Mouse (Mus musculus) midbrain, embryonic 16.5 days (tissue): Measurements from ENCODE around the gene Mre11a. TPM values are rescaled to one million over a fixed set of nuclear protein-coding genes. Genes with fewer than 3 reads are reported as not detected.

Source experiments
- ATAC-seq: fragments of 200-750 bp; cut with Nextera tagmentation; 2 replicates; pipeline ENCODE4 v1.8.0; 2017; ENCODE audit warnings: moderate TSS enrichment
- H3K27ac ChIP-seq: fragments of 300-500 bp; sonication (generic); 2 replicates; pipeline ENCODE4 v1.5.1; 2014; ENCODE audit warnings: mild to moderate bottlenecking, low read length, mixed read lengths
- H3K27me3 ChIP-seq: fragments of 300-500 bp; sonication (generic); 2 replicates; pipeline ENCODE4 v1.6.1; 2014; ENCODE audit warnings: low read depth, low read length, mixed read lengths; ENCODE audit not compliant: control insufficient read depth, insufficient read depth
- H3K36me3 ChIP-seq: fragments of 300-500 bp; sonication (generic); 2 replicates; pipeline ENCODE4 v1.6.1; 2014; ENCODE audit warnings: mild to moderate bottlenecking, low read length, moderate library complexity, mixed read lengths; ENCODE audit not compliant: control insufficient read depth, insufficient read depth
- H3K4me1 ChIP-seq: fragments of 300-500 bp; sonication (generic); 2 replicates; pipeline ENCODE4 v1.6.1; 2014; ENCODE audit warnings: mild to moderate bottlenecking, low read length, mixed read lengths; ENCODE audit not compliant: control insufficient read depth, insufficient read depth
- H3K4me2 ChIP-seq: fragments of 300-500 bp; sonication (generic); 2 replicates; pipeline ENCODE4 v1.6.1; 2014; ENCODE audit warnings: mild to moderate bottlenecking, low read length, mixed read lengths
- H3K4me3 ChIP-seq: fragments of 300-500 bp; sonication (generic); 2 replicates; pipeline ENCODE4 v1.5.1; 2014; ENCODE audit warnings: low read depth, mild to moderate bottlenecking, low read length, moderate library complexity, mixed read lengths
- H3K9ac ChIP-seq: fragments of 300-500 bp; sonication (generic); 2 replicates; pipeline ENCODE4 v1.6.1; 2014; ENCODE audit warnings: low read depth, low read length, mixed read lengths
- H3K9me3 ChIP-seq: fragments of 300-500 bp; sonication (generic); replicated peaks from 2 replicates; pipeline ENCODE4 v1.6.1; 2014; ENCODE audit warnings: mild to moderate bottlenecking, low read length, mixed read lengths; ENCODE audit not compliant: control insufficient read depth, poor library complexity, severe bottlenecking
- WGBS: fragments of 180-500 bp; shearing (Covaris S2); extraction: QIAGEN DNeasy Blood & Tissue Kit; methylation state at CpG from one replicate; pipeline ENCODE4 v1.1.7; 2014; 5-methylcytosine and 5-hydroxymethylcytosine counted together
- polyA plus RNA-seq: library from polyadenylated mRNA; unstranded; fragments of >200 nt; fragmentation: Nextera tagmentation; extraction: Ambion mirVana; gene quantifications from 2 replicates; pipeline ENCODE4 v1.2.1, GENCODE M21; 2015

Mre11a gene
- polyA plus RNA-seq, 1 experiment from 2014 or later, result 10.5 TPM

DNA sequence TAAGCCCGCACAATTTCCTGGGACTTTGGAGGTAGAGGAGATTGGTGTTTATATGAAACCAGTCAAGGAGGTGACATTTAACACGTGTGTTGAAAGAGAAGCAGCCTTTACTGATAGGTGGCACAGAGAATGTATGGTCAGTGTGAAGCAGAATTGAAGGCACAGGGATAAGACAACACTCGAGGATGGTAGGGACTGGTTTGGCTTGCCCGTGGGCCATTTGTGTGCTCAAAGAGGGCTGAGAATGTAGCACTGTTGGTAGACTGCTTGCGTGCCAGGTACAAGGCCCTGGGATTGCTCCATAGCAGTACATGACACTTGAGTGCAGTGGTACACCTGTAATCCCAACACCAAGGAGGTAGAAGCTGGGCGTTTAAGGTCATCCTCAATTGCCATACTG is 2.9 kb downstream of the Mre11a start:
- H3K4me2 ChIP-seq, result no peak overlapping the region
- ATAC-seq, result no peak
- 88% methylated on average over 6 of the region's 6 CpGs for WGBS

DNA sequence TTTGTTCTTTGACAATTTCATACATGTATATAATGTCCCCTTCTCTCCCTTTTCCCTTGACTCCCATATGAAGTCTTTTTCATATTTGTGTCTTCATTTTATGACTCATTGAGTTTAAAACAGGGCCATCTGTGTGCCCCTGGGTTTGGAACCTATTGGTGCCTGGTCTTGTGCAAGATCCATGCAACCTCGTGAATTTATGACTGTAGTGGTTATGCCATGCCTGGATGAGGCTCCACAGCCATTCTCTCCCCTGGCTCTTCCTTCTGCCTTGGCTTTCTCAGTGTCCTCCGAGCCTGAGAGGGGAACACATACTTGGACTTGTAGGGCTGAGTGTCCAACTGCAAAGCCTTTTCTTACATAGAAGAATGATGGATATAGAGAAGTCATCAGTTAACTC is 21.3 kb downstream of the Mre11a start:
- Histone ChIP-seq H3K27me3 (no peaks in the 10 kb centered on the region), H3K4me3 (no peak overlapping the region), H3K36me3 (peaks cover 16% of the 10 kb centered on the region; the same call in 1 of the 2 replicates), H3K9me3 (no peaks in the 10 kb centered on the region), H3K4me2 (no peak overlapping the region), H3K27ac (no peak overlapping the region), H3K9ac (no peak overlapping the region), H3K4me1 (no peaks in the 10 kb centered on the region)
- ATAC-seq, result no peak
- whole genome bisulfite sequencing, result 85% methylated on average over 2 of the region's 2 CpGs

More for the DNA sequence above, 2.9 kb downstream of the Mre11a start:
- H3K27me3 ChIP-seq, result no peaks in the 10 kb centered on the region
- H3K36me3 ChIP-seq, result peaks cover 10% of the 10 kb centered on the region; the same call in 1 of the 2 replicates
- H3K4me3 ChIP-seq, result no peak overlapping the region
- no peak overlapping the region for H3K27ac ChIP-seq
- H3K9ac ChIP-seq, result no peak overlapping the region
- no peaks in the 10 kb centered on the region for H3K9me3 ChIP-seq
- peaks cover 8% of the 10 kb centered on the region for H3K4me1 ChIP-seq

DNA sequence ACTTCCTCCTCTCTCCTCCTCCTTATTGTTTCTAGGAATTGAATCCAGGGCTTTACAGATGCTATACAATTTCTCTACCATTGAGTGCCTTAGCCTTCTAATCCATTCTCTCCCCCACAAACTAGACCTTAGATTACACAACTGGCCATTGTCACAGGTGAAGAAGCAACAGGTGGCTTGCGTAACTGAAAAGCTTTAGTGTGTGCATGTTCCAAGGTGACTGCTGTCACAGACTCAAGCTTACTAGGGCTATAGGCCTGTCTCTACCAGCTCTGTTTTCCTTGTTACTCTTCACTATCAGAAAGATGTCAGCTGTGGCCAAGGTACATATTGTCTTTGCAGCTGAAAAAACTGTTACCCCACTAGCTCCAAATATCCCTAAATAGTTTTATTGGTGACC is 22.3 kb downstream of the Mre11a start:
- H3K27ac ChIP-seq, result no peak overlapping the region
- no peaks in the 10 kb centered on the region for H3K9me3 ChIP-seq
- H3K9ac ChIP-seq, result no peak overlapping the region
- ATAC-seq, result no peak
- H3K4me2 ChIP-seq, result no peak overlapping the region
- H3K36me3 ChIP-seq, result peaks cover 16% of the 10 kb centered on the region; the same call in 1 of the 2 replicates
- H3K4me3 ChIP-seq, result no peak overlapping the region
- H3K27me3 ChIP-seq, result no peaks in the 10 kb centered on the region
- WGBS, result 100% methylated on average over 1 of the region's 1 CpGs
- H3K4me1 ChIP-seq, result no peaks in the 10 kb centered on the region

GRCm38 (mm10) chr9:14810111-14810510 is 25.7 kb downstream of the Mre11a start:
- Histone ChIP-seq H3K4me3 (no peak overlapping the region), H3K4me2 (no peak overlapping the region), H3K9ac (no peak overlapping the region), H3K36me3 (peaks cover 17% of the 10 kb centered on the region), H3K9me3 (no peaks in the 10 kb centered on the region), H3K4me1 (no peaks in the 10 kb centered on the region), H3K27me3 (no peaks in the 10 kb centered on the region), H3K27ac (no peak overlapping the region)
- 94% methylated on average over 5 of the region's 5 CpGs for WGBS
- no peak for ATAC-seq

DNA sequence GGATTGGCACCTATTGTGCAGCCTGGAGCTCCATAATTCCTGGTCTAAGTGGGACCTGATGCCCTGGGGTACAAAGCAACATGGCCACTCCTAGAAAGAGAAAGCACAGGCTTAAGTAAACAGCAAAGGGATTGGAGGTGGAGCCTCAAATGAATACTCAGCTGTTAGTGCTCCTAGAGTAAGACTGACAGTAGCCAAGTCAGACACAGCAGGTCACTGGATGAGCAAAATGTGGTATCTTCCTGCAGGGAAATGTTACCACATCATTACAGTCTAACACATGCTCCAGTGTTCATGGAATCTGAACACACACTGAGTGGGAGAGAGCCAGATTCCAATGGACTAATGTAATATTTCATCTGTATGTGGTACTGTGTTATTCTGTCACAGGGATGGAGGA is 36.9 kb downstream of the Mre11a start:
- Histone ChIP-seq H3K9me3 (no peaks in the 10 kb centered on the region), H3K4me3 (no peak overlapping the region), H3K27ac (no peak overlapping the region), H3K4me1 (no peaks in the 10 kb centered on the region), H3K27me3 (no peaks in the 10 kb centered on the region), H3K4me2 (no peak overlapping the region), H3K36me3 (peaks cover 18% of the 10 kb centered on the region), H3K9ac (no peak overlapping the region)
- no peak for ATAC-seq

- no peak overlapping the region for H3K9ac ChIP-seq
- H3K4me2 ChIP-seq, result no peak overlapping the region
- ATAC-seq, result peak; percentile 68; the same call in 1 of the 2 replicates
- H3K9me3 ChIP-seq, result no peaks in the 10 kb centered on the region
- H3K27me3 ChIP-seq, result no peaks in the 10 kb centered on the region
- H3K27ac ChIP-seq, result no peak overlapping the region
- H3K4me1 ChIP-seq, result no peaks in the 10 kb centered on the region
- peaks cover 7% of the 10 kb centered on the region; the same call in 1 of the 2 replicates for H3K36me3 ChIP-seq
- WGBS, result 86% methylated on average over 5 of the region's 5 CpGs
- H3K4me3 ChIP-seq, result no peak overlapping the region
Observed at GRCm38 (mm10) chr9:14824840-14825239, 40.4 kb downstream of the Mre11a start.

DNA sequence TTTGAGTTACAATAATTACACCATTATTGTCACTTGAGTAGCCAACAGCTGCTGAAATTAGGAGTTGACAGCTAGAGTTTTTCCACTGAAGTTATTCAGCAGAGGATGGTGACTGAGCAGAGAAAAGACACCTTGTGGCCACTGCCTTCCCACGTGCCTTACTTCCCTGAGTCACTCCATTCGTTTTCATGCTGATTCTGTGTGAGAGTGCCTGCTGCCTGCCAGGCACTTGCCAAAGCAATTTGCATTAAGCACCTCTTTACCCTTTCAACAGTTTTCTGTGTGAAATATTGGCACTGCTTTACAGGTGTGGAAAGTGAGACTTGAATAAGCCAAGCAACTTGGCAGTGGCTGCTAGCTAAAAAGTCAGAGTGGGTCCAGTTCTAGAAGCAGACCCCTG is 43.4 kb downstream of the Mre11a start:
- 78% methylated on average over 2 of the region's 2 CpGs for whole genome bisulfite sequencing
- no peak overlapping the region for H3K27ac ChIP-seq

GRCm38 (mm10) chr9:14832046-14832445 is 47.6 kb downstream of the Mre11a start:
- Histone ChIP-seq H3K9me3 (no peaks in the 10 kb centered on the region), H3K36me3 (peaks cover 2% of the 10 kb centered on the region), H3K4me3 (no peak overlapping the region), H3K4me2 (no peak overlapping the region), H3K27ac (no peak overlapping the region), H3K9ac (no peak overlapping the region), H3K27me3 (no peaks in the 10 kb centered on the region), H3K4me1 (no peaks in the 10 kb centered on the region)
- ATAC-seq, result no peak
- 85% methylated on average over 5 of the region's 5 CpGs for WGBS

More for the DNA sequence above, 43.4 kb downstream of the Mre11a start:
- no peaks in the 10 kb centered on the region for H3K4me1 ChIP-seq
- no peak overlapping the region for H3K4me2 ChIP-seq
- ATAC-seq, result no peak
- H3K4me3 ChIP-seq, result no peak overlapping the region
- H3K9ac ChIP-seq, result no peak overlapping the region
- H3K27me3 ChIP-seq, result no peaks in the 10 kb centered on the region
- H3K36me3 ChIP-seq, result peaks cover 7% of the 10 kb centered on the region
- no peaks in the 10 kb centered on the region for H3K9me3 ChIP-seq

DNA sequence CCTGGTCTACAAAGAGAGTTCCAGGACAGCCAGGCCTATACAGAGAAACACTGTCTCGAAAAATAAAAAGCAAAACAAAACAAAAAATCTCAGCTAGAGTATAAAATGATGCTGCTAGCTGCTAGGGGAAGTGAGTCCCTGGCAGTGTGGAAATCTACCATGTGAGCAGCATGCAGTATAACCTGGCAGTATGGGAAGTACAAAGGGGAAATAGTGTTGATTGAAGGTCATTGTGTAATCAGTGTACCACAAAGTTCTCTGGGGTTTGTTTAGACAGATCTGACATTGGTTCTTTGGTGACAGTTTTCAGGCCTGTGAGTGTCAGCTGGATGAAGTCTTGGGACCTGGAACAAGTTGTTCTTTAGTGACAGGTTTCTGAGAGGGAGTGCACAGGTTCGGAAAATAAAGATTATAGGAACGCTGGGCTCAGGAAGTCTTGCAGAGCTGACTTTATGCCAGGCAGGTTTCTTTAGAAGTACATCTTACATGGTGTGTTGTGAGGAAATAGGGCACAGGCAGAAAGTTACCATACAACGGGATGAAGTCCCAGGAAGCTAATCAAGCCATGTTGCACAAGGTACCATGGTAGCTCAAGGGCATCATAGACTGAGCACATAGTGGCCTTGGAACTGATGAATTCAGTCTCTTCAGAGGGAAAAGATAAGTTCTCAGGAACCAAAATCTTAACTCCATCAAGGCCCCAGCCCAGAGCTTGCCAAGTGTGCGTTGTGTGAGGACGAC is 51.1 kb downstream of the Mre11a start:
- ATAC-seq, result no peak
- no peak overlapping the region for H3K4me3 ChIP-seq
- no peaks in the 10 kb centered on the region; the same call in none of the 2 replicates for H3K36me3 ChIP-seq
- no peaks in the 10 kb centered on the region for H3K9me3 ChIP-seq
- H3K27ac ChIP-seq, result no peak overlapping the region
- no peaks in the 10 kb centered on the region for H3K27me3 ChIP-seq
- no peaks in the 10 kb centered on the region for H3K4me1 ChIP-seq
- WGBS, result 95% methylated on average over 6 of the region's 6 CpGs
- no peak overlapping the region for H3K9ac ChIP-seq
- no peak overlapping the region for H3K4me2 ChIP-seq
